In genomic region chr10:127288800-127289572, GRCm38 (mm10) we compare ENCODE assay signal across 8 mouse cellular contexts. TPM values are rescaled to one million over a fixed set of nuclear protein-coding genes. Genes with fewer than 3 reads are reported as not detected.
DNase-seq lines count a peak whose midpoint lies in the region; ATAC-seq lines count a peak whose summit lies in the region.

Mbd6 (minus strand) TSS chr10:127289018.

- peak within 1 kb of the TSS; percentile 99 for H3K27ac ChIP-seq in brown adipose tissue, adult 24 weeks (replicated peaks; ENCODE audit: low read depth, low read length)
- H3K27ac ChIP-seq in heart, embryonic 14.5 days (replicated peaks in 1 of 2; ENCODE audit: control insufficient read depth in 1 of 2, insufficient read depth in 1 of 2, low read depth in 2 of 2, low read length in 2 of 2), result peak within 1 kb of the TSS; percentile 97 to 99
- peak within 1 kb of the TSS; percentile 98 for H3K27ac ChIP-seq in liver, embryonic 15.5 days (replicated peaks)
- peak within 1 kb of the TSS; percentile 86 for H3K27ac ChIP-seq in neural tube, embryonic 12.5 days

- peaks cover 10% of the 10 kb centered on the region for H3K4me1 ChIP-seq in brown adipose tissue, adult 24 weeks (ENCODE audit: control insufficient read depth, insufficient read depth, insufficient read length, low read length)
- peaks cover 20 to 53% of the 10 kb centered on the region in 2 experiments for H3K4me1 ChIP-seq in heart, embryonic 14.5 days (ENCODE audit: control insufficient read depth in 2 of 2, insufficient read depth in 2 of 2, low read length in 2 of 2)
- H3K4me1 ChIP-seq in liver, embryonic 15.5 days (replicated peaks), result peaks cover 66% of the 10 kb centered on the region
- H3K4me1 ChIP-seq in neural tube, embryonic 12.5 days, result peaks cover 57% of the 10 kb centered on the region

- H3K36me3 ChIP-seq in heart, embryonic 14.5 days (ENCODE audit: control insufficient read depth, insufficient read depth, low read length), result peaks cover 46% of the 10 kb centered on the region
- H3K36me3 ChIP-seq in liver, embryonic 15.5 days (replicated peaks), result peaks cover 50% of the 10 kb centered on the region
- peaks cover 41% of the 10 kb centered on the region for H3K36me3 ChIP-seq in neural tube, embryonic 12.5 days

- H3K4me2 ChIP-seq in heart, embryonic 14.5 days (ENCODE audit: low read length), result peak within 1 kb of the TSS; percentile 98
- peak within 1 kb of the TSS; percentile 84 for H3K4me2 ChIP-seq in liver, embryonic 15.5 days
- H3K4me2 ChIP-seq in neural tube, embryonic 12.5 days (replicated peaks), result peak within 1 kb of the TSS; percentile 88

- DNase-seq in CD4-positive, CD25-positive, alpha-beta regulatory T cell, adult 2 months (ENCODE audit: low read depth, low spot score), result peak; percentile 96
- peak; percentile 69 for DNase-seq in fibroblast of lung, adult 2 months (ENCODE audit: low read depth)
- DNase-seq in kidney, postnatal 14 days, result peak; percentile 94
- DNase-seq in telencephalon, adult 2 months (ENCODE audit: low read depth, low spot score), result peak; percentile 69

- peak within 1 kb of the TSS; percentile 87 for H3K4me3 ChIP-seq in brown adipose tissue, adult 24 weeks (ENCODE audit: insufficient read depth, low read depth, low read length)
- peak within 1 kb of the TSS; percentile 69 to 83 for H3K4me3 ChIP-seq in heart, embryonic 14.5 days (ENCODE audit: control insufficient read depth in 1 of 2, insufficient read depth in 1 of 2, low read depth in 1 of 2, low read length in 2 of 2)
- peak within 1 kb of the TSS; percentile 83 for H3K4me3 ChIP-seq in liver, embryonic 15.5 days (replicated peaks)
- H3K4me3 ChIP-seq in neural tube, embryonic 12.5 days, result peak within 1 kb of the TSS; percentile 72

- no peaks in the 10 kb centered on the region for H3K9me3 ChIP-seq in heart, embryonic 14.5 days (ENCODE audit: control insufficient read depth, low read length)
- no peaks in the 10 kb centered on the region for H3K9me3 ChIP-seq in liver, embryonic 15.5 days (replicated peaks)
- no peaks in the 10 kb centered on the region for H3K9me3 ChIP-seq in neural tube, embryonic 12.5 days

- no peaks in the 10 kb centered on the region for H3K27me3 ChIP-seq in heart, embryonic 14.5 days (ENCODE audit: control insufficient read depth, insufficient read depth, low read length)
- no peaks in the 10 kb centered on the region for H3K27me3 ChIP-seq in liver, embryonic 15.5 days
- no peaks in the 10 kb centered on the region for H3K27me3 ChIP-seq in neural tube, embryonic 12.5 days (replicated peaks)

- peak within 1 kb of the TSS; percentile 80 for H3K9ac ChIP-seq in heart, embryonic 14.5 days (ENCODE audit: low read length)
- peak within 1 kb of the TSS; percentile 85 for H3K9ac ChIP-seq in liver, embryonic 15.5 days
- peak within 1 kb of the TSS; percentile 86 for H3K9ac ChIP-seq in neural tube, embryonic 12.5 days

- ATAC-seq in heart, embryonic 14.5 days (ENCODE audit: insufficient number of reproducible peaks, insufficient read depth, low FRiP score, low read depth), result peak; percentile 28
- peak; percentile 49 for ATAC-seq in liver, embryonic 15.5 days (ENCODE audit: insufficient read depth)
- ATAC-seq in neural tube, embryonic 12.5 days (ENCODE audit: low FRiP score, low read depth), result peak; percentile 23

- 0% methylated on average over 33 of the region's 65 CpGs for WGBS in heart, embryonic 14.5 days
- WGBS in liver, embryonic 15.5 days (ENCODE audit: insufficient replicate concordance), result under 1% methylated on average over 43 of the region's 65 CpGs
- under 1% methylated on average over 42 of the region's 65 CpGs for WGBS in neural tube, embryonic 12.5 days

RNA-seq across cellular contexts. Expression of gene Mbd6, which starts in this region (rescaled TPM):
- 15.9 and 18.4 TPM in 2 replicates for polyA plus RNA-seq in brown adipose tissue, adult 24 weeks (2012; ENCODE audit: insufficient read depth, insufficient read length, missing spikeins)
- 13.8 and 16.1 TPM in 2 replicates for polyA plus RNA-seq in heart, embryonic 14.5 days (2014; fragmentation: Nextera tagmentation; extraction: Ambion mirVana)
- 7.9 and 8.0 TPM in 2 replicates for polyA plus RNA-seq in liver, embryonic 15.5 days (2015; fragmentation: Nextera tagmentation; extraction: Ambion mirVana)
- 18.4 and 20.5 TPM in 2 replicates for polyA plus RNA-seq in neural tube, embryonic 12.5 days (2016; fragmentation: Nextera tagmentation; extraction: Ambion mirVana)

Comparison
In these comparisons a context has a peak if more than half of its experiments do, and no peak if none do; other contexts are left out.
1. Peak in every context shown above with its lines: DNase-seq, ATAC-seq, H3K4me3 ChIP-seq and H3K27ac ChIP-seq.